Mouse (Mus musculus): Measurements from ENCODE around the gene Dstn. TPM values are rescaled to one million over a fixed set of nuclear protein-coding genes. Genes with fewer than 3 reads are reported as not detected.

Dstn gene
- polyA plus RNA-seq, 1 experiment: 174 TPM

GRCm38 (mm10) chr2:143889131-143889859 lies 25.8 kb upstream of the Dstn start:
- Histone ChIP-seq H3K36me3 (ENCODE audit: control insufficient read depth, insufficient read depth) (no peaks in the 10 kb centered on the region), H3ac (ENCODE audit: control insufficient read depth, insufficient read length) (no peak overlapping the region), H3K4me2 (ENCODE audit: low read depth) (no peak overlapping the region), H3K27me3 (ENCODE audit: control insufficient read depth, insufficient read depth, insufficient read length) (no peaks in the 10 kb centered on the region), H3K79me2 (ENCODE audit: control insufficient read depth, insufficient read depth) (no peaks in the 10 kb centered on the region), H3K4me3 (no peak overlapping the region)
- TF ChIP-seq MAX (IDR thresholded peaks at IDR 0.05; ENCODE audit: low read depth) (no peak), POLR2A (IDR thresholded peaks at IDR 0.05; ENCODE audit: insufficient read length, low read depth) (no peak), MYOG (IDR thresholded peaks at IDR 0.05; ENCODE audit: control insufficient read depth in 1 of 3, insufficient read depth in 1 of 3, insufficient read length in 2 of 3, low read depth in 2 of 3) (no peak), POLR2AphosphoS2 (IDR thresholded peaks at IDR 0.05; ENCODE audit: insufficient read length, low read depth) (no peak), MYOD1 (IDR thresholded peaks at IDR 0.05; ENCODE audit: control insufficient read depth in 1 of 3, insufficient read length in 2 of 3, low read depth in 2 of 3) (no peak), TCF12 (IDR thresholded peaks at IDR 0.05; ENCODE audit: insufficient read depth, poor library complexity, severe bottlenecking) (no peak), REST (IDR thresholded peaks at IDR 0.05; ENCODE audit: insufficient read depth, insufficient read length) (no peak), TCF3 (IDR thresholded peaks at IDR 0.05; ENCODE audit: insufficient read length, low read depth) (no peak), SRF (IDR thresholded peaks at IDR 0.05; ENCODE audit: control insufficient read depth, insufficient read length, low read depth) (no peak), CEBPB (IDR thresholded peaks at IDR 0.05; ENCODE audit: insufficient read depth, poor library complexity, severe bottlenecking) (no peak), E2F4 (IDR thresholded peaks at IDR 0.05; ENCODE audit: insufficient read depth) (no peak)

GRCm38 (mm10) chr2:143889860-143890433 lies 25.2 kb upstream of the Dstn start:
- no peak overlapping the region for H3K4me2 ChIP-seq (ENCODE audit: low read depth)
- H3ac ChIP-seq (ENCODE audit: control insufficient read depth, insufficient read length): no peak overlapping the region
- H3K79me2 ChIP-seq (ENCODE audit: control insufficient read depth, insufficient read depth): no peaks in the 10 kb centered on the region
- no peaks in the 10 kb centered on the region for H3K27me3 ChIP-seq (ENCODE audit: control insufficient read depth, insufficient read depth, insufficient read length)
- no peaks in the 10 kb centered on the region for H3K36me3 ChIP-seq (ENCODE audit: control insufficient read depth, insufficient read depth)
- TF ChIP-seq USF1 (IDR thresholded peaks at IDR 0.05; ENCODE audit: low read depth) (no peak), TCF3 (IDR thresholded peaks at IDR 0.05; ENCODE audit: insufficient read length, low read depth) (no peak), MYOG (IDR thresholded peaks at IDR 0.05; ENCODE audit: control insufficient read depth in 1 of 3, insufficient read depth in 1 of 3, insufficient read length in 2 of 3, low read depth in 2 of 3) (no peak), E2F4 (IDR thresholded peaks at IDR 0.05; ENCODE audit: insufficient read depth) (no peak), REST (IDR thresholded peaks at IDR 0.05; ENCODE audit: insufficient read depth, insufficient read length) (no peak), TCF12 (IDR thresholded peaks at IDR 0.05; ENCODE audit: insufficient read depth, poor library complexity, severe bottlenecking) (no peak), CEBPB (IDR thresholded peaks at IDR 0.05; ENCODE audit: insufficient read depth, poor library complexity, severe bottlenecking) (no peak), POLR2A (IDR thresholded peaks at IDR 0.05; ENCODE audit: insufficient read length, low read depth) (no peak), MYOD1 (IDR thresholded peaks at IDR 0.05; ENCODE audit: control insufficient read depth in 1 of 3, insufficient read length in 2 of 3, low read depth in 2 of 3) (no peak), SRF (IDR thresholded peaks at IDR 0.05; ENCODE audit: control insufficient read depth, insufficient read length, low read depth) (no peak), MAX (IDR thresholded peaks at IDR 0.05; ENCODE audit: low read depth) (no peak), POLR2AphosphoS2 (IDR thresholded peaks at IDR 0.05; ENCODE audit: insufficient read length, low read depth) (no peak)
- H3K4me3 ChIP-seq: no peak overlapping the region

GRCm38 (mm10) chr2:143891302-143892048 lies 23.6 kb upstream of the Dstn start:
- H3K79me2 ChIP-seq (ENCODE audit: control insufficient read depth, insufficient read depth): no peaks in the 10 kb centered on the region

More at GRCm38 (mm10) chr2:143891302-143892048, 23.6 kb upstream of the Dstn start:
- Histone ChIP-seq H3K27me3 (ENCODE audit: control insufficient read depth, insufficient read depth, insufficient read length) (no peaks in the 10 kb centered on the region), H3K36me3 (ENCODE audit: control insufficient read depth, insufficient read depth) (no peaks in the 10 kb centered on the region), H3ac (ENCODE audit: control insufficient read depth, insufficient read length) (no peak overlapping the region), H3K4me2 (ENCODE audit: low read depth) (no peak overlapping the region), H3K4me3 (no peak overlapping the region)
- TF ChIP-seq MYOD1 (IDR thresholded peaks at IDR 0.05; ENCODE audit: control insufficient read depth in 1 of 3, insufficient read length in 2 of 3, low read depth in 2 of 3) (no peak), E2F4 (IDR thresholded peaks at IDR 0.05; ENCODE audit: insufficient read depth) (no peak), POLR2A (IDR thresholded peaks at IDR 0.05; ENCODE audit: insufficient read length, low read depth) (no peak), REST (IDR thresholded peaks at IDR 0.05; ENCODE audit: insufficient read depth, insufficient read length) (no peak), USF1 (IDR thresholded peaks at IDR 0.05; ENCODE audit: low read depth) (no peak), MAX (IDR thresholded peaks at IDR 0.05; ENCODE audit: low read depth) (no peak), CEBPB (IDR thresholded peaks at IDR 0.05; ENCODE audit: insufficient read depth, poor library complexity, severe bottlenecking) (no peak), SRF (IDR thresholded peaks at IDR 0.05; ENCODE audit: control insufficient read depth, insufficient read length, low read depth) (no peak), POLR2AphosphoS2 (IDR thresholded peaks at IDR 0.05; ENCODE audit: insufficient read length, low read depth) (no peak), MYOG (IDR thresholded peaks at IDR 0.05; ENCODE audit: control insufficient read depth in 1 of 3, insufficient read depth in 1 of 3, insufficient read length in 2 of 3, low read depth in 2 of 3) (no peak), TCF12 (IDR thresholded peaks at IDR 0.05; ENCODE audit: insufficient read depth, poor library complexity, severe bottlenecking) (no peak), TCF3 (IDR thresholded peaks at IDR 0.05; ENCODE audit: insufficient read length, low read depth) (no peak)
